Mouse (Mus musculus) hindbrain, embryonic 15.5 days (tissue): Measurements from ENCODE around the gene Ambra1. TPM values are rescaled to one million over a fixed set of nuclear protein-coding genes. Genes with fewer than 3 reads are reported as not detected.

Experiments used
- ATAC-seq: fragments of 200-750 bp; cut with Nextera tagmentation; 2 replicates; pipeline ENCODE4 v1.8.0; 2017; ENCODE audit warnings: low read depth, moderate number of reproducible peaks, moderate TSS enrichment; ENCODE audit not compliant: low FRiP score
- H3K27ac ChIP-seq: fragments of 300-500 bp; sonication (generic); replicated peaks from 2 replicates; pipeline ENCODE4 v1.5.1; 2015; ENCODE audit warnings: mild to moderate bottlenecking, inconsistent platforms
- H3K27me3 ChIP-seq: fragments of 300-500 bp; sonication (generic); 2 replicates; pipeline ENCODE4 v1.6.1; 2015; ENCODE audit warnings: control low read depth, inconsistent platforms
- H3K36me3 ChIP-seq: fragments of 300-500 bp; sonication (generic); 2 replicates; pipeline ENCODE4 v1.6.1; 2015; ENCODE audit warnings: control low read depth, inconsistent platforms
- H3K4me1 ChIP-seq: fragments of 300-500 bp; sonication (generic); replicated peaks from 2 replicates; pipeline ENCODE4 v1.6.1; 2015; ENCODE audit warnings: control low read depth, inconsistent platforms
- H3K4me2 ChIP-seq: fragments of 300-500 bp; sonication (generic); 2 replicates; pipeline ENCODE4 v1.6.1; 2015; ENCODE audit warnings: moderate library complexity, mild to moderate bottlenecking, inconsistent platforms
- H3K4me3 ChIP-seq: fragments of 300-500 bp; sonication (generic); 2 replicates; pipeline ENCODE4 v1.5.1; 2015; ENCODE audit warnings: mild to moderate bottlenecking, inconsistent platforms
- H3K9ac ChIP-seq: fragments of 300-500 bp; sonication (generic); 2 replicates; pipeline ENCODE4 v1.6.1; 2015; ENCODE audit warnings: inconsistent platforms
- H3K9me3 ChIP-seq: fragments of 300-500 bp; sonication (generic); 2 replicates; pipeline ENCODE4 v1.6.1; 2016; ENCODE audit warnings: control low read depth, inconsistent platforms
- whole genome bisulfite sequencing: fragments of 180-500 bp; shearing (Covaris S2); methylation state at CpG from one replicate; pipeline ENCODE4 v1.1.7; 2015; 5-methylcytosine and 5-hydroxymethylcytosine counted together
- polyA plus RNA-seq: library from polyadenylated mRNA; unstranded; fragments of >200 nt; fragmentation: Nextera tagmentation; extraction: Ambion mirVana; gene quantifications from 2 replicates; pipeline ENCODE4 v1.2.1, GENCODE M21; 2015

The Ambra1 gene
- polyA plus RNA-seq, 1 experiment from 2014 or later: 27.7 TPM

DNA sequence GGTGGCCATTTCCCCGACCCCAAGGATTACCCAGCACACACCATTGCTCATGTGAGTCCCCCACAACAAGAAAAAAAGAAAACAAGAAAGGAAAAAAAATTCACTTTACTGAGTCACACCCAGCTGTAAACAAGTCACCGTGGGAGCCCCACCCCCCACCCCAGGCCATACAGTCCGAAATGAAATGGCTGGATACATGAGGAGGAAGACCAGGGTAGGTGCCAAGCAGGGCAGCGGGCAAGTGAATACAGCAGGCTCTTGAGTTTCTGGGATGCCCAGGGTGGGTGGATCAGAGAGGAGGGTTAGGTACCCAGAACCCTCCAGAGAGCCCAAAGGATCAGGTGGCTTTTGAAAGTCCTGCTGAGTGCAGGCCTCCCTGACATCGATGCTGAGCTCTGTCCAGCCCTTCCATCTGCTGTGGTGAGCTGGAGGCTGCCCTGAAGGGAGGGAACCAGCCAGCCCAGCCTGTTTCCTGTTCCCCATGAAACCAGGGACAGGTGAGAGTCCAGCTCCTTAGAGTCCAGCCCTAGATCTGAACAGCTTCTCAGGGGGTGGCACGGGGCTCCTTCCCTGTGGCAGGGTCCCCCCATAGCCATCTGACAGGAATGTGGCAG, 202.9 kb downstream of the Ambra1 start:
- Histone ChIP-seq H3K27ac (no peak overlapping the region), H3K36me3 (peaks cover 11% of the 10 kb centered on the region; the same call in 1 of the 2 replicates), H3K27me3 (no peaks in the 10 kb centered on the region), H3K9me3 (no peaks in the 10 kb centered on the region), H3K4me1 (peaks cover 32% of the 10 kb centered on the region), H3K4me3 (no peak overlapping the region), H3K9ac (no peak overlapping the region), H3K4me2 (peak overlapping the region; percentile 81; the same call in 1 of the 2 replicates)
- no peak for ATAC-seq
- 18% methylated on average over 6 of the region's 6 CpGs for WGBS

DNA sequence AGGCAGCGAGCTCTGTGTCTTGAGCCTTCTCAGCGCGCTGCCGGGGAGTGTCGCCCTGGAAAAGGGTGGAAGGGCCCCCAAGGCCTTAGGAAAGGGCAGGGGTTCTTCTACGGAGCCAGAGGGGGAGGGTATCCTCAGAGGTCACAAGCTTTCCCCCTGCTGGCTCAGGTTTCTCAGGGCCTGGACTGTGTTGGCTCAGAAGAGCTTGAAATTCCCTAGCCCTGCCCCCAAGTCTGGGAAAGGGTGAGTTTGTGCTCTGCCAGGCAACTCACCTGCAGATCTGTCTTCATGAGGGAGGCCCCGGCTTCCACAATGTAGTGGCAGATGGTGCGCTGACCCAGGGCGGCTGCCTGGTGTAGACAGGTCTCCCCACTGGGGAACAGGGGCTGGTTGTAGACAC, 203.5 kb downstream of the Ambra1 start:
- no peaks in the 10 kb centered on the region for H3K9me3 ChIP-seq
- no peaks in the 10 kb centered on the region for H3K27me3 ChIP-seq
- no peak overlapping the region for H3K9ac ChIP-seq
- H3K36me3 ChIP-seq: peaks cover 16% of the 10 kb centered on the region; the same call in 1 of the 2 replicates
- no peak for ATAC-seq
- H3K4me1 ChIP-seq: peaks cover 28% of the 10 kb centered on the region
- H3K27ac ChIP-seq: no peak overlapping the region
- 37% methylated on average over 9 of the region's 9 CpGs for WGBS
- H3K4me2 ChIP-seq: no peak overlapping the region
- H3K4me3 ChIP-seq: no peak overlapping the region

DNA sequence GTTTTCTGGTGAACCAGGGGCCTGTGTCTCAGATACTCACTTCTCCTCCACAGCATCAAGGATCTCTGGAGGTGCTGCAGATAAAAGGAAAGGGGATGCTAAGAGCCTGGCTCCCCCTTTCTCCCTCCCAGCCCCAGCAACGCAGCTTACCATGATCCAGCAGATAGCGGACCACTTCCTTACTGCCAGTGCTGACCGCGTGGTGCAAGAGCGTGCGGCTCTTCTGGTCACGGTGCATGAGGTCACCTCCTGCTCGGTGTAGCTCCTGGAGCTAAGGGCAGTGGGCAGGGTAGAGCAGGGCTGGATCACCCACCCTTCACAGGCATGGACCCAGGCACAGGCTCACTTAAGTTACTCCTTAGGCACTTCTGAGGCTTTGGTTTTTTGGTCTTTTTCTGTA, 204.1 kb downstream of the Ambra1 start:
- Histone ChIP-seq H3K4me3 (no peak overlapping the region), H3K4me2 (no peak overlapping the region), H3K4me1 (peaks cover 28% of the 10 kb centered on the region), H3K9ac (no peak overlapping the region), H3K27ac (no peak overlapping the region), H3K9me3 (no peaks in the 10 kb centered on the region), H3K36me3 (peaks cover 22% of the 10 kb centered on the region; the same call in 1 of the 2 replicates), H3K27me3 (no peaks in the 10 kb centered on the region)
- ATAC-seq: no peak
- WGBS: 69% methylated on average over 8 of the region's 8 CpGs

DNA sequence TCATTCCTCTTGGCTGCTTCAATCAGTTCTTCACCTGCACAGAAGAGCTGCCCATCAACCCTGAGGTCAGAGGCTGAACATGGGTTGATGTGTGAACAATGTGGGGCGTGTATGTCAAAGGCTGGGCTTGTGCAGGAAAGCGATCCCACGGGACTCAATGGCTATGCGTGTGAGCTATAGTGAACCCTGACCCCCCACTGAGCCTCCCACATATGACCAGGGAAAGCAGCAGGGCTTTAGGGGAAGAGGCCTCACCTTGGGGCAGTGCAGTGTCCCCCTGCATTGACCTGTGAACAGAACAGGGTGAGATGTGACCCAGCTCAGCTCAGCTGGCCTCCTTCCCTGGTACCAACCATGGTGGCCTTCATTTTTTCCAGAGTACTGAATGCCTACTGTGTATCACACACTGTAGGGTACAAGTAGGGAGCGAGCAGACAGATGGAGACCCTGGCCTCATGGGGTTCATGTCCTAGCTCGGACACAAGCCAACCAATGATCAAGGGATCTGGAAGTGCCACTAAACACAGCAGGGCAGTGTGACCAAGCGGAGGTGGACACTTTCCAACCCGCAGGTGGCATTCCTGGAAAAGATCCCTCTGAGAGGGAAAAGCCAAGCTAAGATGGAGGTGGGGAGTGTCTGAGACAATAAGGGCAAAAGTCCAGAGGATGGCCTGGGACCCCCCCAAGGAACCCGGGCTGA, 205.0 kb downstream of the Ambra1 start:
- WGBS: 86% methylated on average over 9 of the region's 9 CpGs
- no peak overlapping the region for H3K4me2 ChIP-seq
- H3K36me3 ChIP-seq: peaks cover 28% of the 10 kb centered on the region; the same call in 1 of the 2 replicates
- no peak overlapping the region for H3K9ac ChIP-seq
- H3K4me1 ChIP-seq: peaks cover 25% of the 10 kb centered on the region
- H3K4me3 ChIP-seq: no peak overlapping the region
- H3K9me3 ChIP-seq: no peaks in the 10 kb centered on the region
- no peaks in the 10 kb centered on the region for H3K27me3 ChIP-seq
- ATAC-seq: no peak
- H3K27ac ChIP-seq: no peak overlapping the region

DNA sequence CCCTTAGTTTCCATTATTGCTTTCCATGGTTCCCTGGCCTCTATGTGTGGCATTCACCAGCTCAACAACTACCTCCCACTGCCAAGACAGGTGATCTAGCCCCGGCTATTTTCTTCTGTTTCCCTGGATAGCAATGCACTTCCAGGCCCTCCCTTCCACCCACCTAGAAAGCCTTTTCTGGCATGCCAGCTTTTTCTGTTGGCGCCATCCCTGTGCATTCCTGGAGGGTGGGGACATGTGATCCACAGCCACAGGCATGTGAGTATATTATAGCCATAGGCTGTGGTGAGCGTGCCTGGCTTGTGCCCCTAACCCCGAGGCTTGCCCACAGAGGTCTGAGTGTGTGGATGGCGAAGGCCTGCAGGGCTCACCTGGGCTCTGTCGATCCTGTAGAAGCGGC, 206.2 kb downstream of the Ambra1 start:
- Histone ChIP-seq H3K27ac (no peak overlapping the region), H3K27me3 (no peaks in the 10 kb centered on the region), H3K4me2 (no peak overlapping the region), H3K9ac (no peak overlapping the region), H3K4me1 (peaks cover 13% of the 10 kb centered on the region), H3K4me3 (no peak overlapping the region), H3K36me3 (peaks cover 29% of the 10 kb centered on the region; the same call in 1 of the 2 replicates), H3K9me3 (no peaks in the 10 kb centered on the region)
- no peak for ATAC-seq
- 89% methylated on average over 7 of the region's 7 CpGs for WGBS

DNA sequence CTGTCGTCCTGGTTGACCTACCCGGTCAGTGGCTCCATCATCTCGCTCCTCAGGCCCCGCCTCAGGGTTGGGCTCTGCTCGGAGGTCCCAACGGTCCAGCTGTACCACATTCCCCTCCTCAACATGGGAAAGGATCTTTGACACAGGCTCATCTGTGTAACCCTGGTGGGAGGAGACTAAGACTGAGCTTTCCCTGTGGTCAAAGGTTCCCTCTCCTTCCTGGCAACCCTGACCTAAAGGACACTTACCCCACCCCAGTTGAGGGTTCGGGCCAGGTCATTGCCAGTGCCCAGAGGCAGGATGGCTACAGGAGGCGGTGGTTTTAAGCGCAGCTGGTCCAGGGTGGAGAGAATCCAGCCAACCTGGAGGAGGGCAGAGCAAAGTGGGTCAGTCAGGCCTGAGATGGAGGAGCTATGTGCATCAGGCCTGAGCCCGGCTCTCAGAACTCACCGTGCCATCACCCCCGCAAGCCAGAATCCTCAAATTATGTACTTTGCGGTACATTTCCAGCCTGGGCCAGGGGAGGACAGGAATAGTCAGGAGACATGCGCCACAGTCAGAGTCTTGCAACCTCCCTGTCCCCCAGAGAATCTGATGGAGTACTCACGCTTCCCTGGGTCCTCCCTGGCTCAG, 209.5 kb downstream of the Ambra1 start:
- Histone ChIP-seq H3K36me3 (peaks cover 29% of the 10 kb centered on the region; the same call in 1 of the 2 replicates), H3K27me3 (no peaks in the 10 kb centered on the region), H3K27ac (no peak overlapping the region), H3K4me2 (no peak overlapping the region), H3K4me3 (no peak overlapping the region), H3K4me1 (no peaks in the 10 kb centered on the region; the same call in 1 of the 2 replicates), H3K9me3 (no peaks in the 10 kb centered on the region), H3K9ac (no peak overlapping the region)
- ATAC-seq: no peak
- 85% methylated on average over 15 of the region's 15 CpGs for WGBS

DNA sequence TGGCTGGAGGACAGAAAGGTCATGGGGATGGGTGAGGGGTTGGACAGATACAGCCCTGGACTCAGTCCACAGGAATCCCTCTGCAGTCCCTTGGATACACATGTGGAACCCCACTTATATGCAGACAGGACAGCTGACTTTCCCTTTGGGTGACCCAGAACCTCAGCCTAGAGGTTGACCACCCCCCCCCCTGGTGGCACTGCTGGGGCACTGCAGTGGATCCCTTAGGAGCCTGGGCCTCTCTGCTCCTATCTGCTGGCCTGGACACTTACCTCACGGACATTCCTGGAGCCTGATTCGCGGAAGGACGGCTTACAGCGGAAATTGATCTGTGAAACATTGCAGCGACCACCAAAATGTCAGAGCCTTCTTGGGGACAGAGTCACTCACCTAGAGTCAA, 212.4 kb downstream of the Ambra1 start:
- Histone ChIP-seq H3K27me3 (no peaks in the 10 kb centered on the region), H3K9ac (no peak overlapping the region), H3K27ac (no peak overlapping the region), H3K9me3 (no peaks in the 10 kb centered on the region), H3K4me1 (peaks cover 13% of the 10 kb centered on the region), H3K36me3 (peaks cover 21% of the 10 kb centered on the region; the same call in 1 of the 2 replicates), H3K4me2 (no peak overlapping the region), H3K4me3 (no peak overlapping the region)
- 73% methylated on average over 6 of the region's 6 CpGs for WGBS
- no peak for ATAC-seq

DNA sequence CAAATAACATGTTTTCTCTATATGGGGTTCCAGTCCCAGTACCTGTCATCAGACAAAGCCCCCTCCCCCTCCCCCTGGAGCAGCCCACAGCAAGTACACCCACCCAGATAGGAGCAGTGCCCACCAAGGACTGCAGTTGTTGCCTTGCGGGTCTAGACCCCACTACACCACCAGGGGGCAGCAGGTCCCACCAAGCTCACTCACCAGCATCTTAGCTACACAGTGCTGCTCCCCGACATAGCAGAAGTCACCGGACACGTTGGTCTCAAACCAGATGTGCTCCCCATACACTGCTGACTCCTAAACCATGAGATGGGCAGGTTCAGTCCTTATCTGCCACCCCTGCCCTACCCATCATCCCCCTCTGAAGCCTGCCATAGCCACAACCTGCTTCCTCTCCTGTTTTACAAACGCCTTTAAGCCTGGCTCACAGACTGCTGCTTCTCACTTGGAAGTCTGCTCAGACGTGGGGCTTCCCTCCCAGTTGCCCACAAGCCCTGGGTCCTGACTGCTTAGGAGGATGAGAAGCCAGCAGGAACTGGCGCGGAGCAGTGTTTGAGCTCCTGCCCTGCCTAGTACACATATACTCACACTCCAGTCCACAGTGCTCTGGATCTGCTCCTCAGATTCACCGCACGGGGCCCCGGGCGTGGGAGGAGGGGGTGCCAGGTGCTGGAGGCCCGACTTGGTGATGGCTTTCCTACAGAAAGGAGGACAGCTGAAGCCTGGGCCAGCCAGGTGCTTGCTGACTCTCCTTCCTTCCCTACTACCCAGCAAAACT, 214.4 kb downstream of the Ambra1 start:
- ATAC-seq: peak; percentile 62; the same call in 1 of the 2 replicates
- Histone ChIP-seq H3K36me3 (peaks cover 4% of the 10 kb centered on the region; the same call in 1 of the 2 replicates), H3K9me3 (no peaks in the 10 kb centered on the region), H3K27me3 (no peaks in the 10 kb centered on the region), H3K4me3 (no peak overlapping the region), H3K4me2 (no peak overlapping the region), H3K4me1 (peaks cover 26% of the 10 kb centered on the region), H3K9ac (no peak overlapping the region), H3K27ac (no peak overlapping the region)
- 49% methylated on average over 13 of the region's 13 CpGs for WGBS

DNA sequence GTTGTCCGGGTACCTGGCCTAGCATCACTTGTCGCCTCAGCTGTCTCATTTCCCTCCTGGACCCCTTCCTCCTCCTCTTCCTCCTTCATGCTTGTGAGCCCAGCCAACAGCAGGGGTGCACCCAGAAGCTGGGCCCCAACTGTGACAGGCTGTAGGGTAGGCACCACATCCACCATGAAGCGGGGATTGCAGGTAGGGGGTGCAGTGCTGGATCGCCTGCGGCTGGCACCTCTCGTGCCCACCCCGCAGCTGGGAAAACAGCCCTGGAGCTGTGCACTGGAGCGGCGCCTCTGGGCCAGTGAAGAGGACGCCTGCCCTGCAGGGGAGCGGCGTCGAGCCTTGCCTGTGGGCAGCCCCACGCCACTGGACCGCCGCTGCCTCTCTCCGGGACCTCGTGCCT, 215.5 kb downstream of the Ambra1 start, which contains the start of gene Gm9821:
Gene Gm9821 (plus strand): TSS at position 221 of the 400 bp plus-strand sequence.
- H3K4me2 ChIP-seq: no peak within 1 kb of the TSS
- no peaks in the 10 kb centered on the region for H3K9me3 ChIP-seq
- H3K4me3 ChIP-seq: no peak within 1 kb of the TSS
- H3K27me3 ChIP-seq: no peaks in the 10 kb centered on the region
- no peak within 1 kb of the TSS; the same call in 1 of the 2 replicates for H3K27ac ChIP-seq
- H3K36me3 ChIP-seq: no peaks in the 10 kb centered on the region
- H3K9ac ChIP-seq: no peak within 1 kb of the TSS
- ATAC-seq: no peak
- H3K4me1 ChIP-seq: peaks cover 37% of the 10 kb centered on the region
- 84% methylated on average over 18 of the region's 18 CpGs for whole genome bisulfite sequencing

DNA sequence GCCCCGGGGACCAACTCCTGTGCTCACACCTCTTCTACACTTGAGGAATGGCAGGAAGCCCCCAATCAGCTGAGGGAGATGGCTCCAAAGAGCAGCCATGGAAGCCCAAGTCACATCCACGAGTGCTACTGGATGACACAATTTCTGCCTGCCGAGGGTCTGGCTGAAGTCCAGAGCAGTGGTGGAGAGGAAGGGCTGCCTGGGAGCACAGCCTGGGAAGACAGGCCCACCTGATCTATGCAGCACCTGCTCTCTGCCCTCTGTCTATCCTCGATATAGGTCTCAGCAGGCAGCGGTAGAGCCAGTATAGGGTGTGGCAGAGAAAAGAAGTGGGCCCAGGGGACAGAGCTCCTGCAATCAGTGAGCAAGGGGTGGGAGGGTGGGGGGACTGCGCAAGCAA, 216.9 kb downstream of the Ambra1 start:
- Histone ChIP-seq H3K4me2 (no peak overlapping the region), H3K36me3 (no peaks in the 10 kb centered on the region), H3K27me3 (no peaks in the 10 kb centered on the region), H3K27ac (peak overlapping the region; percentile 28), H3K4me3 (no peak overlapping the region), H3K9me3 (no peaks in the 10 kb centered on the region), H3K4me1 (peaks cover 41% of the 10 kb centered on the region), H3K9ac (no peak overlapping the region)
- no peak for ATAC-seq
- 56% methylated on average over 6 of the region's 6 CpGs for WGBS

DNA sequence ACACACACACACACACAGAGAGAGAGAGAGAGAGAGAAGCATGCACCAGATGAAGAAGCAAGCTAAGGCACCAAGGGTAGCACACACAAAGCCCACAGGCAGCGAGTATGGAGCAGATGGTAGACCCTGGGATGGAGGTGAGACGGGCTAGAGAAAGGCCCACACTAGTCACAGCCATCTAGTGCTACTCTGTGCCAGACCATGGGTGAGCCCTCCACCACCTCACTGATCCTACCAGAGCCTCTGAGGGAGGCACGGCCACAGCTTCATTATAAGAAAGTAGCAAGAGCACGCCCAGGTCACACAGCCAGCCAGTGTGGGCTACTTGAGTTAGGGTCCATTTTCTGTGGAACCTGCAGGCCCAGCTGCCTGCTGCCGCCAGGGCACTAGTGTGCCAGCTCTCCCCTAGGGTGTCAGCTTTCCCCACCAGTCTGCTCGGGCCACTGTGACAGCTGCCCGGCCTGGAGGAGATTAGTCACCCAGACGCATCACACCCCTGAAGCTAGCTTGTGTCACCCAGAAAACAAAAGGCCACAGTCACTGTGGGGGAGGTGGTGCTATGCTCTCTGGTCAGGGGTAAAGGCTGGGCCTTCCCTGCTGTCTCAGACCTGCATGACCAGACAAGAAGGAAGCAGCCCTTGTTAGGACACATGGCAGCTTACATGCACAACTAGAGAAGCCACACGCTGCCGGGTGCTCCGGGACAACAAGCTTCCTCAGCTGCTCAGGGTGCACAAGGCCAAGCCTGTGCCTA, 217.6 kb downstream of the Ambra1 start:
- H3K9ac ChIP-seq: no peak overlapping the region

More for the DNA sequence above, 217.6 kb downstream of the Ambra1 start:
- Histone ChIP-seq H3K4me1 (peaks cover 41% of the 10 kb centered on the region), H3K9me3 (no peaks in the 10 kb centered on the region), H3K36me3 (no peaks in the 10 kb centered on the region), H3K4me3 (no peak overlapping the region), H3K27ac (peak overlapping the region; percentile 28), H3K4me2 (no peak overlapping the region), H3K27me3 (no peaks in the 10 kb centered on the region)
- ATAC-seq: 0 out of 2 replicates have a peak, but pooled peaks have one; percentile 25
- WGBS: 43% methylated on average over 11 of the region's 11 CpGs
